Comparison of ENCODE assay signal across 8 mouse cellular contexts in genomic region chr1:133423166-133423542, GRCm38 (mm10). TPM values are rescaled to one million over a fixed set of nuclear protein-coding genes. Genes with fewer than 3 reads are reported as not detected.
A peak's percentile ranks its signal among the peaks of the same experiment; 100 is the strongest.
DNase-seq lines count a peak whose midpoint lies in the region; ATAC-seq and TF ChIP-seq lines count a peak whose summit lies in the region.

No protein-coding gene starts in this region.

- intact Hi-C loops in left cerebral cortex, postnatal 36 days (cut with DNase I) = loop anchor here (1.0 to 10.0 kb wide), 3 partner anchors 36 to 187 kb away; partner anchors contain the start of gene Snrpe

- no peak for DNase-seq in liver, adult 2 months (ENCODE audit: extremely low read depth, low read depth, low spot score)
- DNase-seq in liver = no peak
- DNase-seq in forebrain, embryonic 11.5 days (ENCODE audit: low spot score) = peak; percentile 68
- peak; percentile 65 for DNase-seq in kidney, postnatal 10 days
- DNase-seq in left cerebral cortex, postnatal 36 days (ENCODE audit: low spot score in 2 of 2) = no peak
- DNase-seq in right cerebral cortex, postnatal 4 days = no peak

- TF ChIP-seq CTCF in liver, adult 2 months (IDR thresholded peaks at IDR 0.05; ENCODE audit: low read depth, low read length) = no peak

- H3K27me3 ChIP-seq in liver, adult 2 months (ENCODE audit: control insufficient read depth, insufficient read depth, low read length) = no peaks in the 10 kb centered on the region
- no peaks in the 10 kb centered on the region for H3K27me3 ChIP-seq in forebrain, embryonic 11.5 days (ENCODE audit: control insufficient read depth, insufficient read depth, low read length)
- H3K27me3 ChIP-seq in neural tube, embryonic 12.5 days (replicated peaks) = no peaks in the 10 kb centered on the region

- H3K4me2 ChIP-seq in forebrain, embryonic 11.5 days (ENCODE audit: low read depth, low read length, severe bottlenecking) = peak overlapping the region; percentile 83
- H3K4me2 ChIP-seq in neural tube, embryonic 12.5 days (replicated peaks) = peak overlapping the region; percentile 98

- peak overlapping the region; percentile 98 for H3K9ac ChIP-seq in liver, adult 2 months (ENCODE audit: low read depth, low read length)
- H3K9ac ChIP-seq in forebrain, embryonic 11.5 days (ENCODE audit: low read length) = peak overlapping the region; percentile 82
- H3K9ac ChIP-seq in neural tube, embryonic 12.5 days = peak overlapping the region; percentile 92

- ATAC-seq in forebrain, embryonic 11.5 days (replicated peaks; ENCODE audit: low FRiP score) = 0 out of 2 replicates have a peak, but pooled peaks have one; percentile 1
- ATAC-seq in neural tube, embryonic 12.5 days (ENCODE audit: low FRiP score, low read depth) = peak; percentile 23; the same call in 1 of the 2 replicates
- no peak for ATAC-seq in cerebellum, adult (ENCODE audit: insufficient number of reproducible peaks, low FRiP score, low TSS enrichment)

- H3K9me3 ChIP-seq in forebrain, embryonic 11.5 days (ENCODE audit: control insufficient read depth, low read length) = no peaks in the 10 kb centered on the region
- no peaks in the 10 kb centered on the region for H3K9me3 ChIP-seq in neural tube, embryonic 12.5 days

- no peak for TF ChIP-seq POLR2A in liver, adult 2 months (IDR thresholded peaks at IDR 0.05; ENCODE audit: extremely low read depth, insufficient read depth, low read length)

- peaks cover 10% of the 10 kb centered on the region for H3K4me1 ChIP-seq in liver, adult 2 months (ENCODE audit: control insufficient read depth, insufficient read depth, low read length)
- H3K4me1 ChIP-seq in forebrain, embryonic 11.5 days (replicated peaks; ENCODE audit: control insufficient read depth, insufficient read depth, low read length) = peaks cover 12% of the 10 kb centered on the region
- peaks cover 33% of the 10 kb centered on the region for H3K4me1 ChIP-seq in neural tube, embryonic 12.5 days

- H3K79me2 ChIP-seq in liver, adult 2 months (ENCODE audit: control insufficient read depth, insufficient read depth, low read length) = peaks cover 15% of the 10 kb centered on the region; the same call in 1 of the 2 replicates

- no peaks in the 10 kb centered on the region for H3K36me3 ChIP-seq in liver, adult 2 months (ENCODE audit: control insufficient read depth, insufficient read depth, low read length)
- H3K36me3 ChIP-seq in forebrain, embryonic 11.5 days (ENCODE audit: control insufficient read depth, insufficient read depth, low read length) = no peaks in the 10 kb centered on the region
- H3K36me3 ChIP-seq in neural tube, embryonic 12.5 days = no peaks in the 10 kb centered on the region

- peak overlapping the region; percentile 78 for H3K4me3 ChIP-seq in liver, adult 2 months (ENCODE audit: insufficient read depth, low read depth, low read length)
- peak overlapping the region; percentile 85 for H3K4me3 ChIP-seq in forebrain, embryonic 11.5 days (ENCODE audit: low read depth, low read length)
- H3K4me3 ChIP-seq in neural tube, embryonic 12.5 days = peak overlapping the region; percentile 80

- WGBS in liver, adult 2 months = under 1% methylated on average over 31 of the region's 31 CpGs
- WGBS in forebrain, embryonic 11.5 days = 0% methylated on average over 31 of the region's 31 CpGs
- WGBS in neural tube, embryonic 12.5 days = under 1% methylated on average over 31 of the region's 31 CpGs

- no peak overlapping the region; the same call in 1 of the 2 replicates for H3K27ac ChIP-seq in liver, adult 2 months (replicated peaks; ENCODE audit: insufficient read depth, low read depth, low read length)
- H3K27ac ChIP-seq in forebrain, embryonic 11.5 days (ENCODE audit: low read depth, low read length) = no peak overlapping the region
- no peak overlapping the region for H3K27ac ChIP-seq in neural tube, embryonic 12.5 days

RNA-seq across cellular contexts. Expression of gene Sox13, which starts 1.0 kb away (rescaled TPM):
- total RNA-seq in liver, adult 2 months (2014; rRNA removed) = 2.0 and 2.2 TPM in 2 replicates
- 5.6 and 10.2 TPM in 2 replicates for polyA plus RNA-seq in liver, adult 2 months (2012; rRNA removed)
- 12.3 TPM in 2 replicates for polyA plus RNA-seq in forebrain, embryonic 11.5 days (2014; fragmentation: Nextera tagmentation; extraction: Ambion mirVana)
- polyA plus RNA-seq in neural tube, embryonic 12.5 days (2016; fragmentation: Nextera tagmentation; extraction: Ambion mirVana) = 14.2 and 14.8 TPM in 2 replicates
- total RNA-seq in left cerebral cortex, postnatal 36 days (2021) = 10 to 100 TPM in 1 of 2 experiments, 1 to 10 TPM in 1; 8.3 to 12.0 TPM

RNA-seq across cellular contexts. Expression of gene Etnk2, which starts 59.8 kb away (rescaled TPM):
- 361 and 389 TPM in 2 replicates for total RNA-seq in liver, adult 2 months (2014; rRNA removed)
- 249 and 278 TPM in 2 replicates for polyA plus RNA-seq in liver, adult 2 months (2012; rRNA removed)
- 1.8 and 2.7 TPM in 2 replicates for polyA plus RNA-seq in forebrain, embryonic 11.5 days (2014; fragmentation: Nextera tagmentation; extraction: Ambion mirVana)
- polyA plus RNA-seq in neural tube, embryonic 12.5 days (2016; fragmentation: Nextera tagmentation; extraction: Ambion mirVana) = 5.6 TPM in 2 replicates
- 10 to 100 TPM in 1 of 2 experiments, 1 to 10 TPM in 1; 7.8 to 10.2 TPM for total RNA-seq in left cerebral cortex, postnatal 36 days (2021)

Comparison
In these comparisons a context has a peak if more than half of its experiments do, and no peak if none do; other contexts are left out.
1. DNase-seq: peak in forebrain, embryonic 11.5 days (single experiment) and kidney, postnatal 10 days (single experiment); none in liver, adult 2 months (single experiment), liver (single experiment), left cerebral cortex, postnatal 36 days (0 of 2) and right cerebral cortex, postnatal 4 days (single experiment).
2. RNA of gene Etnk2, which starts 59.8 kb away (polyA plus RNA-seq): 249 to 278 TPM in liver, adult 2 months; 5.6 TPM in neural tube, embryonic 12.5 days and 1.8 to 2.7 TPM in forebrain, embryonic 11.5 days; every median in the first group is over 10 times any median in the second.
3. Peak in every context shown above with its lines, with median percentiles within 50 percentile points of each other: H3K4me3 ChIP-seq and H3K9ac ChIP-seq.